In genomic region chr9:54842311-54842710, GRCm38 (mm10) we compare ENCODE assay signal across 29 mouse cellular contexts. TPM values are rescaled to one million over a fixed set of nuclear protein-coding genes. Genes with fewer than 3 reads are reported as not detected.
DNase-seq lines count a peak whose midpoint lies in the region; ATAC-seq and TF ChIP-seq lines count a peak whose summit lies in the region.
"Had no signal": no experiment of that assay in that cellular context is flagged by ENCODE, and none has a peak within 500 bp of the region (broad histone marks: within the 10 kb centered on the region; RNA-seq: fewer than 3 reads in every experiment).

No protein-coding gene starts in this region.

- H3K27ac ChIP-seq in kidney, adult 2 months (ENCODE audit: insufficient read depth, low read depth, low read length), result peak overlapping the region; percentile 8; the same call in 1 of the 2 replicates
- no peak overlapping the region for H3K27ac ChIP-seq in intestine, postnatal 0 days (ENCODE audit: low read depth, low read length)
- no peak overlapping the region for H3K27ac ChIP-seq in heart, embryonic 12.5 days (ENCODE audit: poor library complexity, severe bottlenecking)
- H3K27ac ChIP-seq: embryonic facial prominence, embryonic 10.5 days; embryonic facial prominence, embryonic 15.5 days; forebrain, embryonic 13.5 days; heart, embryonic 10.5 days; hindbrain, embryonic 15.5 days; kidney, postnatal 0 days; midbrain, embryonic 12.5 days had no signal

- 53% methylated on average over 5 of the region's 5 CpGs for WGBS in kidney, adult 2 months
- 69% methylated on average over 5 of the region's 5 CpGs for WGBS in intestine, postnatal 0 days
- WGBS in heart, embryonic 12.5 days, result 82% methylated on average over 5 of the region's 5 CpGs

- no peaks in the 10 kb centered on the region for H3K27me3 ChIP-seq in kidney, adult 2 months (replicated peaks; ENCODE audit: control insufficient read depth, insufficient read depth, low read length)
- no peaks in the 10 kb centered on the region for H3K27me3 ChIP-seq in intestine, postnatal 0 days (replicated peaks; ENCODE audit: control insufficient read depth, insufficient read depth, low read length)
- no peaks in the 10 kb centered on the region for H3K27me3 ChIP-seq in heart, embryonic 12.5 days (replicated peaks)
- H3K27me3 ChIP-seq: CH12.LX; embryonic facial prominence, embryonic 15.5 days; forebrain, embryonic 13.5 days; hindbrain, embryonic 15.5 days; midbrain, embryonic 12.5 days had no signal

- TF ChIP-seq CTCF in kidney, adult 2 months (conservative IDR thresholded peaks at IDR 0.05; ENCODE audit: insufficient read depth, insufficient read length, low read depth, low read length), result no peak
- TF ChIP-seq CTCF in intestine, postnatal 0 days (IDR thresholded peaks at IDR 0.05; ENCODE audit: low read depth), result no peak

- H3K9ac ChIP-seq in intestine, postnatal 0 days (ENCODE audit: low read depth, low read length), result no peak overlapping the region
- H3K9ac ChIP-seq in heart, embryonic 12.5 days, result no peak overlapping the region
- H3K9ac ChIP-seq: embryonic facial prominence, embryonic 15.5 days; forebrain, embryonic 13.5 days; hindbrain, embryonic 15.5 days; midbrain, embryonic 12.5 days had no signal

- peak; percentile 39 for DNase-seq in kidney, adult 2 months
- DNase-seq in kidney, postnatal 36 days, result no peak
- peak; percentile 22 for DNase-seq in CD4-positive helper T cell, adult 2 months (ENCODE audit: low read depth, low spot score)
- DNase-seq in ES-CJ7 (ENCODE audit: low read depth, low spot score), result peak; percentile 32
- no peak for DNase-seq in layer of hippocampus, postnatal 36 days
- DNase-seq: adrenal gland, adult 2 months; cerebellum, adult 8-10 months; cerebellum, postnatal 25 days; gastrocnemius, postnatal 10 days; kidney, adult 8-10 months; liver; lung, adult 18-20 months; lung, postnatal 4 days; retina, postnatal 1 day; right cerebral cortex, postnatal 14 days; thymus, postnatal 14 days had no signal

- no peak for TF ChIP-seq POLR2A in kidney, adult 2 months (IDR thresholded peaks at IDR 0.05; ENCODE audit: low read depth, low read length)

- peak; percentile 49 for ATAC-seq in activated CD4-positive, CD25-positive, alpha-beta regulatory T cell, adult 4 months
- ATAC-seq in intestine, postnatal 0 days, result no peak
- ATAC-seq in heart, embryonic 12.5 days (ENCODE audit: insufficient number of reproducible peaks, low FRiP score), result no peak
- ATAC-seq: forebrain, embryonic 13.5 days; lung, postnatal 0 days had no signal

- H3K4me2 ChIP-seq in intestine, postnatal 0 days (replicated peaks; ENCODE audit: low read depth), result no peak overlapping the region
- H3K4me2 ChIP-seq in heart, embryonic 12.5 days, result no peak overlapping the region
- H3K4me2 ChIP-seq: embryonic facial prominence, embryonic 15.5 days; forebrain, embryonic 13.5 days; hindbrain, embryonic 15.5 days; midbrain, embryonic 12.5 days had no signal

- peaks cover 6% of the 10 kb centered on the region; the same call in 1 of the 2 replicates for H3K4me1 ChIP-seq in kidney, adult 2 months (ENCODE audit: control insufficient read depth, insufficient read depth, low read length)
- no peaks in the 10 kb centered on the region for H3K4me1 ChIP-seq in intestine, postnatal 0 days (replicated peaks; ENCODE audit: control insufficient read depth, insufficient read depth, low read length)
- H3K4me1 ChIP-seq in heart, embryonic 12.5 days (replicated peaks), result no peaks in the 10 kb centered on the region
- H3K4me1 ChIP-seq: embryonic facial prominence, embryonic 15.5 days; forebrain, embryonic 13.5 days; heart, embryonic 10.5 days; hindbrain, embryonic 15.5 days; midbrain, embryonic 12.5 days had no signal

- no peaks in the 10 kb centered on the region for H3K36me3 ChIP-seq in kidney, adult 2 months (ENCODE audit: control insufficient read depth, insufficient read depth, low read length)
- no peaks in the 10 kb centered on the region for H3K36me3 ChIP-seq in intestine, postnatal 0 days (ENCODE audit: control insufficient read depth, insufficient read depth)
- H3K36me3 ChIP-seq in heart, embryonic 12.5 days, result no peaks in the 10 kb centered on the region
- H3K36me3 ChIP-seq: embryonic facial prominence, embryonic 10.5 days; embryonic facial prominence, embryonic 15.5 days; heart, embryonic 10.5 days; hindbrain, embryonic 15.5 days; midbrain, embryonic 12.5 days had no signal

- H3K9me3 ChIP-seq in intestine, postnatal 0 days (ENCODE audit: control insufficient read depth), result no peaks in the 10 kb centered on the region
- H3K9me3 ChIP-seq in heart, embryonic 12.5 days (replicated peaks), result no peaks in the 10 kb centered on the region
- H3K9me3 ChIP-seq: embryonic facial prominence, embryonic 10.5 days; embryonic facial prominence, embryonic 15.5 days; forebrain, embryonic 13.5 days; heart, embryonic 10.5 days; hindbrain, embryonic 15.5 days; megakaryocyte, embryonic 14.5 days; midbrain, embryonic 12.5 days had no signal

- no peak overlapping the region for H3K4me3 ChIP-seq in kidney, adult 2 months (ENCODE audit: insufficient read depth, low read depth, low read length)
- H3K4me3 ChIP-seq in intestine, postnatal 0 days (ENCODE audit: low read depth, low read length), result no peak overlapping the region
- H3K4me3 ChIP-seq in heart, embryonic 12.5 days, result no peak overlapping the region
- H3K4me3 ChIP-seq: embryonic facial prominence, embryonic 10.5 days; embryonic facial prominence, embryonic 15.5 days; forebrain, embryonic 13.5 days; heart, embryonic 10.5 days; hindbrain, embryonic 15.5 days; megakaryocyte, embryonic 14.5 days; midbrain, embryonic 12.5 days had no signal

RNA-seq across cellular contexts. Expression of gene Ireb2, which starts 21.3 kb away (rescaled TPM):
- polyA plus RNA-seq in kidney, adult 2 months (2012; rRNA removed), result 8.6 and 10.0 TPM in 2 replicates
- polyA plus RNA-seq in activated CD4-positive, CD25-positive, alpha-beta regulatory T cell, adult 4 months (2017; shearing (Covaris generic)), result 10 to 100 TPM; 20.4 to 22.8 TPM
- polyA plus RNA-seq in intestine, postnatal 0 days (2015; fragmentation: Nextera tagmentation; extraction: Ambion mirVana), result 17.7 and 19.6 TPM in 2 replicates
- 10 to 100 TPM; 53.1 to 56.3 TPM for total RNA-seq in layer of hippocampus, postnatal 36 days (2021)
- 36.0 and 37.1 TPM in 2 replicates for polyA plus RNA-seq in heart, embryonic 12.5 days (2016; fragmentation: Nextera tagmentation; extraction: Ambion mirVana)

Comparison
In these comparisons a context has a peak if more than half of its experiments do, and no peak if none do; other contexts are left out.
1. DNase-seq: peak in kidney, adult 2 months (single experiment), CD4-positive helper T cell, adult 2 months (single experiment) and ES-CJ7 (single experiment); none in kidney, postnatal 36 days (0 of 2) and layer of hippocampus, postnatal 36 days (0 of 2).